Mouse (Mus musculus): ENCODE results near the gene Ube2c. TPM values are rescaled to one million over a fixed set of nuclear protein-coding genes. Genes with fewer than 3 reads are reported as not detected.
A peak's percentile ranks its signal among the peaks of the same experiment; 100 is the strongest.

Gene Ube2c
- polyA plus RNA-seq, 1 experiment: 97.2 TPM

DNA sequence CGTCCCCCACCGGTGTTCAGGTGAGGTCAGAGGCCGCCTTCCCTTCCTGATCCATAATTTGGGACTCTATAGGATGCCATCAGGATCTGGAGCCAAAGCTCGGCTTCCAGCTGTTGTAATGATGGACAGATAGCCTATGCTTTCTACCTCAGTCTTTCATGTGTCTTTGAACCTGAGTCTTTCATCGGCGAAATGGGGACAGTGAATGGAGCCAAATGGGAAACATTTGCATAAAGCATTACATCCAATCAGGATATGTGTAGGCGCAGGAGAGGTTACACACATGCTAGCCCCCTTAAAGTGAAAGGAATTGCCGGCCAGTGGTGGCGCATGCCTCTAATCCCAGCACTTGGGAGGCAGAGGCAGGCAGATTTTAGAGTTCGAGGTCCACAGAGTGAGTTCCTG is 53.5 kb downstream of the Ube2c start:
- Histone ChIP-seq H3K27me3 (ENCODE audit: control insufficient read depth, insufficient read depth, low read length) (no peaks in the 10 kb centered on the region), H3K36me3 (ENCODE audit: control insufficient read depth, insufficient read depth, low read length) (peaks cover 27% of the 10 kb centered on the region), H3K27ac (ENCODE audit: insufficient read depth, low read length) (peak overlapping the region; percentile 84), H3K4me1 (ENCODE audit: control insufficient read depth, insufficient read depth, insufficient read length) (no peaks in the 10 kb centered on the region), H3K4me3 (ENCODE audit: extremely low read depth, insufficient read depth, insufficient read length) (peak overlapping the region; percentile 97)
- no peak for DNase-seq (ENCODE audit: low read depth in 1 of 2, low spot score in 2 of 2)
- no peak for TF ChIP-seq CTCF (IDR thresholded peaks at IDR 0.05; ENCODE audit: extremely low read depth, insufficient read depth, insufficient read length, insufficient replicate concordance)
- no peak for TF ChIP-seq POLR2A (IDR thresholded peaks at IDR 0.05; ENCODE audit: low read depth, low read length)
- under 1% methylated on average over 10 of the region's 10 CpGs for WGBS

DNA sequence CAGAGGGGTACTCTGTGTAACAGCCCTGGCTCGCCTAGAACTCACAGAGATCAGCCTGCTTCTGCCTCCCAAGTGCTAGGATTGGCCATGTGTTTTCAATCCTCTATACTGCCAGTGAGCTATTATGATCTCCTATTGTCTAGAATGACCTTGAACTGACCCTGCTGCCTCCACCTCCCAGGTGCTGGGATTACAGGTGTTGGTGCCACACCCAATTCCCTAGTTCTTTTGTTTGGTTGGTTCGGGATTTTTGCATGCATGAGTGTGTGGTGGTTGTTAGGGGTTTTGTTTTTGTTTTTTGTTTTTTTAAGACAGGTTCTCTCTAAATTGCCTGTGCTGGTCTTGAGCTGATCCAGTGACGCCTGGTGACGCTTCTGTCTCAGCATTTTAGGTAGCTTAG is 54.3 kb downstream of the Ube2c start:
- WGBS: 87% methylated on average over 4 of the region's 4 CpGs
- Histone ChIP-seq H3K4me3 (ENCODE audit: extremely low read depth, insufficient read depth, insufficient read length) (no peak overlapping the region), H3K36me3 (ENCODE audit: control insufficient read depth, insufficient read depth, low read length) (peaks cover 27% of the 10 kb centered on the region)

DNA sequence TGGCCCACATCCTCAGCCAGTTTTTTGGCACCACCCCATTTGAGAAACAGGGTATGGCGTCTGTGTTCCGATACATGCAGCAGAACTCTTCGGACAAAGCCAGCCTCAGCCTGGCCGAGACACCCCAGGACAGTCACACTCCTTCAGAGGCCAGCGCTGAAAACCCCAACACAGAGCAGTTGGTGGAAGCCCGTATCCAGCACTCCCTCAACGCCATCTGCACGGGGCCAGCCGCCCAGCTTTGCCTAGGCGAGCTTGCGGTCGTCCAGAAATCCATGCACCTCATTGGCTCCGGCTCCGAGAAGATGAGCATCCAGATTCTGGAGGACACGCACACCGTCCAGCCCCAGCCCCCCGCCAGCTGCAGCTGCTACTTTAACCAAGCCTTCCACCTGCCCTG is 55.8 kb downstream of the Ube2c start:
- TF ChIP-seq POLR2A (IDR thresholded peaks at IDR 0.05; ENCODE audit: low read depth, low read length) (no peak), CTCF (IDR thresholded peaks at IDR 0.05; ENCODE audit: extremely low read depth, insufficient read depth, insufficient read length, insufficient replicate concordance) (no peak)
- Histone ChIP-seq H3K4me3 (ENCODE audit: extremely low read depth, insufficient read depth, insufficient read length) (no peak overlapping the region), H3K27ac (ENCODE audit: insufficient read depth, low read length) (no peak overlapping the region), H3K36me3 (ENCODE audit: control insufficient read depth, insufficient read depth, low read length) (peaks cover 24% of the 10 kb centered on the region), H3K27me3 (ENCODE audit: control insufficient read depth, insufficient read depth, low read length) (no peaks in the 10 kb centered on the region), H3K4me1 (ENCODE audit: control insufficient read depth, insufficient read depth, insufficient read length) (no peaks in the 10 kb centered on the region)
- no peak for DNase-seq (ENCODE audit: low read depth in 1 of 2, low spot score in 2 of 2)
- WGBS: 97% methylated on average over 17 of the region's 17 CpGs

More for the DNA sequence above, 54.3 kb downstream of the Ube2c start:
- no peaks in the 10 kb centered on the region for H3K27me3 ChIP-seq (ENCODE audit: control insufficient read depth, insufficient read depth, low read length)
- no peaks in the 10 kb centered on the region for H3K4me1 ChIP-seq (ENCODE audit: control insufficient read depth, insufficient read depth, insufficient read length)
- no peak for DNase-seq (ENCODE audit: low read depth in 1 of 2, low spot score in 2 of 2)
- TF ChIP-seq CTCF (IDR thresholded peaks at IDR 0.05; ENCODE audit: extremely low read depth, insufficient read depth, insufficient read length, insufficient replicate concordance) (no peak), POLR2A (IDR thresholded peaks at IDR 0.05; ENCODE audit: low read depth, low read length) (no peak)
- H3K27ac ChIP-seq (ENCODE audit: insufficient read depth, low read length): no peak overlapping the region

DNA sequence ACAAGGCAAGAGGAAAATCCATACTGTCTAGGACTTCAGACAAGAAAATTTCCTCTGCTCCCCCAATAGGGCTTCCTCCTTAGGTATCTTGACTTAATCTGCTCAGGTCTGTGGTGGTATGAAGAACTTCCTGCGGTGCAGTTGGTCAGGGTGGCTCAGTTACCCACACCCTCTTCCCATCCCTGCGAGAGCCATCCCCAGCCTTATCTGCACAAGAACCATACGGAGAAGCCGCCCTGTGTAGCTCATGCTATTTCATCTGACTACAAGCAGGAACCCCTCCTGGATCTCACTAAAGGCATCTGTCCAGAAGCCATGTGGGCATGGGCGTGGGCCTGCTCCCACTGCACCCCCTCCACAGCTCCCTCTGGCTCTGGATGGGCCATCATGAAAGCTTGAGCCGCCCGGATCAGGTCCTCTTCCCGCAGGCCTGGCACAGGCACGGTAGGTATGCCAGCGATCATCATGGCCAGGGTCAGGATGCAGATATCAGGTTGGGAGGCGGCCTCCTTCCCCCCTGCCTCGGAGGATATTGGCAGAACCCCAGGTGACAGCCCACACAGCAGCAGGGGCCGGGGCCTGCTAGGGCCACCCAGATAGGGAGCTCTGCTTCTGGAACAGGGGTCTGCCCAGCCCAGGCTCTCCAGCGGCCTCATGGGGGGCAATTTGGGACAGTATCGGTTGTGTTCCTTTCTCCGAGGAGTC is 57.6 kb downstream of the Ube2c start:
- no peak overlapping the region for H3K27ac ChIP-seq (ENCODE audit: insufficient read depth, low read length)
- peaks cover 21% of the 10 kb centered on the region for H3K36me3 ChIP-seq (ENCODE audit: control insufficient read depth, insufficient read depth, low read length)
- 88% methylated on average over 15 of the region's 16 CpGs for WGBS

More for the DNA sequence above, 57.6 kb downstream of the Ube2c start:
- no peak for DNase-seq (ENCODE audit: low read depth in 1 of 2, low spot score in 2 of 2)
- H3K27me3 ChIP-seq (ENCODE audit: control insufficient read depth, insufficient read depth, low read length): no peaks in the 10 kb centered on the region
- TF ChIP-seq CTCF (IDR thresholded peaks at IDR 0.05; ENCODE audit: extremely low read depth, insufficient read depth, insufficient read length, insufficient replicate concordance) (no peak), POLR2A (IDR thresholded peaks at IDR 0.05; ENCODE audit: low read depth, low read length) (no peak)
- H3K4me3 ChIP-seq (ENCODE audit: extremely low read depth, insufficient read depth, insufficient read length): no peak overlapping the region
- no peaks in the 10 kb centered on the region for H3K4me1 ChIP-seq (ENCODE audit: control insufficient read depth, insufficient read depth, insufficient read length)

Other genes starting within 250 kb of the Ube2c start
- 0.33 and 0.47 TPM in 2 replicates for gene Wfdc2, start 207.5 kb upstream of the Ube2c start, polyA plus RNA-seq (2012; rRNA removed)
- gene Spint3, start 196.4 kb upstream of the Ube2c start, polyA plus RNA-seq (2012; rRNA removed): not detected in 2 replicates
- 0.15 and 0.21 TPM in 2 replicates for gene Wfdc6a, start 184.5 kb upstream of the Ube2c start, polyA plus RNA-seq (2012; rRNA removed)
- not detected in 2 replicates for gene Eppin, start 176.3 kb upstream of the Ube2c start, polyA plus RNA-seq (2012; rRNA removed)
- not detected in 2 replicates for gene Wfdc6b, start 156.4 kb upstream of the Ube2c start, polyA plus RNA-seq (2012; rRNA removed)
- gene Wfdc8, start 156.3 kb upstream of the Ube2c start, polyA plus RNA-seq (2012; rRNA removed): not detected in 2 replicates
- gene Wfdc16, start 131.1 kb upstream of the Ube2c start, polyA plus RNA-seq (2012; rRNA removed): not detected in 2 replicates
- gene Wfdc10, start 113.9 kb upstream of the Ube2c start, polyA plus RNA-seq (2012; rRNA removed): not detected in 2 replicates
- not detected in 2 replicates for gene Wfdc9, start 113.3 kb upstream of the Ube2c start, polyA plus RNA-seq (2012; rRNA removed)
- gene Wfdc11, start 95.8 kb upstream of the Ube2c start, polyA plus RNA-seq (2012; rRNA removed): not detected in 2 replicates
- gene Wfdc13, start 84.8 kb upstream of the Ube2c start, polyA plus RNA-seq (2012; rRNA removed): not detected in 2 replicates
- gene Spint4, start 71.4 kb upstream of the Ube2c start, polyA plus RNA-seq (2012; rRNA removed): not detected in 2 replicates
- not detected in 2 replicates for gene Spint5, start 54.6 kb upstream of the Ube2c start, polyA plus RNA-seq (2012; rRNA removed)
- gene Wfdc3, start 24.0 kb upstream of the Ube2c start, polyA plus RNA-seq (2012; rRNA removed): 0.18 and 0.34 TPM in 2 replicates
- gene Dnttip1, start 23.9 kb upstream of the Ube2c start, polyA plus RNA-seq (2012; rRNA removed): 38.9 and 48.0 TPM in 2 replicates
- not detected in 2 replicates for gene Tnnc2, start 10.1 kb downstream of the Ube2c start, polyA plus RNA-seq (2012; rRNA removed)
- 9.5 and 12.9 TPM in 2 replicates for gene Snx21, start 15.9 kb downstream of the Ube2c start, polyA plus RNA-seq (2012; rRNA removed)
- gene Acot8, start 35.0 kb downstream of the Ube2c start, polyA plus RNA-seq (2012; rRNA removed): 44.9 and 54.1 TPM in 2 replicates
- 2.5 and 3.0 TPM in 2 replicates for gene Zswim3, start 35.2 kb downstream of the Ube2c start, polyA plus RNA-seq (2012; rRNA removed)
- 7.7 and 9.3 TPM in 2 replicates for gene Zswim1, start 52.8 kb downstream of the Ube2c start, polyA plus RNA-seq (2012; rRNA removed)
- gene Spata25, start 58.6 kb downstream of the Ube2c start, polyA plus RNA-seq (2012; rRNA removed): 0.16 and 0.40 TPM in 2 replicates
- gene Ctsa, start 63.0 kb downstream of the Ube2c start, polyA plus RNA-seq (2012; rRNA removed): 318 and 362 TPM in 2 replicates
- 5.7 and 9.6 TPM in 2 replicates for gene Neurl2, start 63.6 kb downstream of the Ube2c start, polyA plus RNA-seq (2012; rRNA removed)
- gene Pltp, start 87.8 kb downstream of the Ube2c start, polyA plus RNA-seq (2012; rRNA removed): 48.3 and 51.8 TPM in 2 replicates
- 33.2 and 36.7 TPM in 2 replicates for gene Pcif1, start 109.4 kb downstream of the Ube2c start, polyA plus RNA-seq (2012; rRNA removed)
- gene Zfp335, start 141.9 kb downstream of the Ube2c start, polyA plus RNA-seq (2012; rRNA removed): 37.8 and 47.5 TPM in 2 replicates
- gene Mmp9, start 170.9 kb downstream of the Ube2c start, polyA plus RNA-seq (2012; rRNA removed): 16.0 and 26.6 TPM in 2 replicates
- gene Slc12a5, start 190.9 kb downstream of the Ube2c start, polyA plus RNA-seq (2012; rRNA removed): 1.2 and 1.3 TPM in 2 replicates

Measured in spleen, adult 2 months (tissue).